Mouse (Mus musculus) forebrain, embryonic 10.5 days (tissue): ENCODE data around the gene Isca2. TPM values are rescaled to one million over a fixed set of nuclear protein-coding genes. Genes with fewer than 3 reads are reported as not detected.

Experiments used
- DNase-seq: peaks from one replicate; pipeline ENCODE4 v3.0.0-alpha.2; 2017; ENCODE audit warnings: low spot score; ENCODE audit errors: extremely low spot score
- H3K27ac ChIP-seq: fragments of 300-500 bp; sonication (generic); 2 replicates; pipeline ENCODE4 v1.5.1; 2016; ENCODE audit warnings: mild to moderate bottlenecking
- H3K27me3 ChIP-seq: fragments of 300-500 bp; sonication (generic); 2 replicates; pipeline ENCODE4 v1.6.1; 2016; ENCODE audit warnings: mild to moderate bottlenecking; ENCODE audit not compliant: poor library complexity, severe bottlenecking
- H3K36me3 ChIP-seq: fragments of 300-500 bp; sonication (generic); replicated peaks from 2 replicates; pipeline ENCODE4 v1.6.1; 2016; ENCODE audit warnings: mild to moderate bottlenecking, moderate library complexity
- H3K4me1 ChIP-seq: fragments of 300-500 bp; sonication (generic); 2 replicates; pipeline ENCODE4 v1.6.1; 2016
- H3K4me3 ChIP-seq: fragments of 300-500 bp; sonication (generic); 2 replicates; pipeline ENCODE4 v1.5.1; 2016; ENCODE audit warnings: mild to moderate bottlenecking, moderate library complexity
- H3K9me3 ChIP-seq: fragments of 300-500 bp; sonication (generic); 2 replicates; pipeline ENCODE4 v1.6.1; 2016; ENCODE audit warnings: mild to moderate bottlenecking, moderate library complexity
- WGBS: fragments of 180-500 bp; shearing (Covaris S2); methylation state at CpG from one replicate; pipeline ENCODE4 v1.1.7; 2016; 5-methylcytosine and 5-hydroxymethylcytosine counted together
- polyA plus RNA-seq: library from polyadenylated mRNA; unstranded; fragments of >200 nt; fragmentation: Nextera tagmentation; extraction: Ambion mirVana; gene quantifications from 2 replicates; pipeline ENCODE4 v1.2.1, GENCODE M21; 2016

The Isca2 gene
- polyA plus RNA-seq = 151 and 152 TPM in 2 replicates

DNA sequence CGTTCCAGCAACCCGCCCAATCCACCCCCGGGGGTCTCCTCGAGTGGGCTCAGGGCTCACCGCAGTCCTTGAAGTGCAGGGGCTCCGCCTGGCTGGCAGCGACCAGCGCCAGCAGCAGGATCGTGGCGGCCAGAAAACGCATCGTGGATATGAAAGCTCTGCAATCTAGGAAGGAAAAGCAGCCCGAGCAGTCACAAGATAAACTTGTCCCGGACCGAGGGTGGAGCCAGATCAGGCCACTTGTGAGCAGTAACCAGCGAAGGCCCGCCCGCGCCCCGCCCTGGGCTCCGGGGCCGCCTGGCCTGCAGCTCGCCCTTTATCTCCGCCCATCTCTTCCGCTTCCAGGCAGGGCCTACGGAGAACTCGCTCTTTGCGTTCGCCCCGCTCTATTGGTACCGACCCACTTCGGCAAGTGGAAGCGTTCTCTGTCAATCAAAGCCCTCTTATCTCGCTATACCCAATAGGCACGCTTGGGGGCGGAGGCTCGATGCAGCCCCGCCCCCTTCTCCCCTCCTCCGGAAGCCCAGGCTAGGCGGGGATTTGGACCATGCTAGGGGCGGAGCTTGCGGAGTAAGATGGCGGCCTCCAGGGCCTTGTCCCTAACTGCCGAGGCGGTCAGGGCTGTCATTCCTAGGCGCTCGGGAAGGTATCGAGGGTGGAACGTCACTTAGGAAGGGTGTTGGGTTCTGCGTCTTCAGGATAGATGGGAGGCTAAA lies at the start of gene Isca2, which contains the start of gene Npc2:
Gene Isca2, plus strand, starts transcription at position 526 of the 716 bp plus-strand sequence.
Gene Npc2, minus strand, starts transcription at position 427 of the 716 bp plus-strand sequence.
- peak; percentile 98 for DNase-seq
- Histone ChIP-seq H3K4me3 (peak within 1 kb of the TSS; percentile 68), H3K9me3 (no peaks in the 10 kb centered on the region), H3K4me1 (peaks cover 36% of the 10 kb centered on the region), H3K27me3 (no peaks in the 10 kb centered on the region), H3K27ac (peak within 1 kb of the TSS; percentile 95), H3K36me3 (peaks cover 50% of the 10 kb centered on the region)
- WGBS = under 1% methylated on average over 50 of the region's 50 CpGs

- Histone ChIP-seq H3K27me3 (no peaks in the 10 kb centered on the region), H3K4me3 (no peak overlapping the region), H3K36me3 (no peaks in the 10 kb centered on the region), H3K9me3 (no peaks in the 10 kb centered on the region), H3K27ac (no peak overlapping the region), H3K4me1 (peaks cover 4% of the 10 kb centered on the region; the same call in 1 of the 2 replicates)
- no peak for DNase-seq
- WGBS = 86% methylated on average over 4 of the region's 4 CpGs
These were observed 46.7 kb upstream of the Isca2 start for GRCm38 (mm10) chr12:84726391-84726790.

DNA sequence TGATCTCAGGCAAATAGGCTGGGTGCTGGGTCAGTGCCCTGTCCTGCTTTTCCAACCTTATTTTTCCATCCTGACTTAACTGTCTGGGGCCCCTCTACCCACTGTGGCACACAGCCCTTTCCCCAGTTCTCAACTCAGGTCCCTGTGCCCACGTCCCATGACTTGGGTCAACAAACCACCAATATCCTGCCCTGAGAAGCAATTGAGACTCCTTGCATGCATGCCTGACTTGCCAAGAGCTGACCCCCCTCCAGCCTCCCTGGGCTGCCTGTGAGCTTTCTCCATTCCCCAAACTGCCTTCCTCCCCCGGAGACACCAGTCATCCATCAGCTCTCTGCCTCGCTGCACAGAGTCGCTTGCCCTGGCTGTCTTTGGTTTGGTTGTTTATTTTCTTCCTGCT lies 46.1 kb upstream of the Isca2 start:
- WGBS = 79% methylated on average over 4 of the region's 4 CpGs
- no peak overlapping the region for H3K27ac ChIP-seq
- peaks cover 4% of the 10 kb centered on the region; the same call in 1 of the 2 replicates for H3K4me1 ChIP-seq
- H3K36me3 ChIP-seq = no peaks in the 10 kb centered on the region
- no peak overlapping the region for H3K4me3 ChIP-seq
- H3K27me3 ChIP-seq = no peaks in the 10 kb centered on the region
- no peak for DNase-seq
- H3K9me3 ChIP-seq = no peaks in the 10 kb centered on the region

- peaks cover 4% of the 10 kb centered on the region; the same call in 1 of the 2 replicates for H3K4me1 ChIP-seq
- no peak overlapping the region for H3K27ac ChIP-seq
- no peaks in the 10 kb centered on the region for H3K9me3 ChIP-seq
- DNase-seq = no peak
- 85% methylated on average over 5 of the region's 5 CpGs for WGBS
- no peaks in the 10 kb centered on the region for H3K27me3 ChIP-seq
- H3K36me3 ChIP-seq = no peaks in the 10 kb centered on the region
- H3K4me3 ChIP-seq = no peak overlapping the region
These were observed 45.6 kb upstream of the Isca2 start for GRCm38 (mm10) chr12:84727434-84727833.

DNA sequence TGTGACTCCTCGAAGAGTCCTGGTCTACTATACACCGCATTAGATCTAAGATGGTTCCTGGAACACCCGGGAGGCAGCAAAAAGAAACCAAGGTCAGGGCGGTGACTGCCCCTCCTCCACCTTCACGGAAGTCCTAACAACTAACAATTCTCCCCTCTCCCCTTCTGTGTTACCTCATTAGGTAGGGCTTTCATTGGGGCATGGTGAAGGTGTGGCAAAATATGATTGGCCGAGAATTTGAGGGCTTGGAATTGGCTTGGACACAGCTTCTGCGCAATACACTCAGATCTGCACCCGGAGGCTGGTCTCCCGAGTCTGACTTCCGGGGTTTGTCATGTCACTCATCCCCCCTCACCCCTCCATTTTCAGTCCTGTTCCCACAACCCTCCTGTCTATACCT lies 44.6 kb upstream of the Isca2 start:
- DNase-seq = no peak
- H3K9me3 ChIP-seq = no peaks in the 10 kb centered on the region
- no peaks in the 10 kb centered on the region for H3K36me3 ChIP-seq
- WGBS = 90% methylated on average over 10 of the region's 10 CpGs
- no peaks in the 10 kb centered on the region for H3K27me3 ChIP-seq
- H3K27ac ChIP-seq = no peak overlapping the region
- peaks cover 4% of the 10 kb centered on the region; the same call in 1 of the 2 replicates for H3K4me1 ChIP-seq
- no peak overlapping the region for H3K4me3 ChIP-seq

- H3K36me3 ChIP-seq = no peaks in the 10 kb centered on the region
- no peaks in the 10 kb centered on the region for H3K27me3 ChIP-seq
- DNase-seq = no peak
- H3K9me3 ChIP-seq = no peaks in the 10 kb centered on the region
- no peak overlapping the region for H3K4me3 ChIP-seq
- H3K27ac ChIP-seq = no peak overlapping the region
- WGBS = 82% methylated on average over 13 of the region's 13 CpGs
- no peaks in the 10 kb centered on the region for H3K4me1 ChIP-seq
These were observed 39.7 kb upstream of the Isca2 start for GRCm38 (mm10) chr12:84733366-84733765.

DNA sequence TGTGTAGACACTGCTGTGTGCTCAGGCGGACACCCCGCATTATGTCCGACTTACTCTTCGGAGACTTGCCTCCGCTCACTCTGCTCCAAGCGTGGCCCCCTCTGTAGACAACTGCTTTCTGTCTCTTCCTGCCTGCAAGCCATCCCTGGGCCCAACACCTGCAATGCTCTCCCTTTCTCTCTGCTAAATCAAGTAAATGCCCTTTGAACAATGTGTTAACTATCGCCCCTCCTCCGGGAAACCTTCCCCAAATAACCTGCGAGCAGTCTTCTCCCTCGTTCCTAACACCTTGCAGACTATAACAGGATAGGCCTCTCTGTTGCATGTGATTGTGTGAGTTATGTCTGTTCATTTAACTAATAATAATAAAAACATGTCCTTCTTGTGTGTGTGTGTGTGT lies 29.6 kb upstream of the Isca2 start:
- Histone ChIP-seq H3K9me3 (no peaks in the 10 kb centered on the region), H3K4me3 (no peak overlapping the region), H3K36me3 (no peaks in the 10 kb centered on the region), H3K4me1 (peaks cover 8% of the 10 kb centered on the region), H3K27ac (no peak overlapping the region), H3K27me3 (peaks cover 9% of the 10 kb centered on the region)
- 90% methylated on average over 10 of the region's 10 CpGs for WGBS
- no peak for DNase-seq

DNA sequence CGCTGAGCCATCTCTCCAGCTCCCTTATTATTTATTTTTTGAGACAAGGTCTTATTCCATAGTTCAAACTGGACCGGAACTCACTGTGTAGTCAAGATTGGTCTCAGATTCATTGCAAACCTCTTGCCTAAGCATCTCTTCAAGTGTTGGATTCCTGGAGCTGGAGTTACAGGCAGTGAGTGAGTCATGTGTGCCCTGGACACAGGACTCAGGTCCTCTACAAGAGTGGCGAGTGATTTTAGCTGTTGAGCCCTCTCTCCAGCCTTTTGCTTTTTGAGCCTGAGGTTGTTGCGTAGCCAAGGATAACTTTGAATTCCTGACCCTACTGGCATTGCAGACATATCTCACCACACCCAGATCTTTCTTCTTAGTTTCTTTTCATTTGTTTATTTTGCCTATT lies 27.4 kb upstream of the Isca2 start:
- DNase-seq = no peak
- 56% methylated on average over 4 of the region's 4 CpGs for WGBS
- Histone ChIP-seq H3K9me3 (no peaks in the 10 kb centered on the region), H3K27me3 (peaks cover 9% of the 10 kb centered on the region), H3K27ac (no peak overlapping the region), H3K4me3 (no peak overlapping the region), H3K4me1 (peaks cover 17% of the 10 kb centered on the region), H3K36me3 (no peaks in the 10 kb centered on the region)

DNA sequence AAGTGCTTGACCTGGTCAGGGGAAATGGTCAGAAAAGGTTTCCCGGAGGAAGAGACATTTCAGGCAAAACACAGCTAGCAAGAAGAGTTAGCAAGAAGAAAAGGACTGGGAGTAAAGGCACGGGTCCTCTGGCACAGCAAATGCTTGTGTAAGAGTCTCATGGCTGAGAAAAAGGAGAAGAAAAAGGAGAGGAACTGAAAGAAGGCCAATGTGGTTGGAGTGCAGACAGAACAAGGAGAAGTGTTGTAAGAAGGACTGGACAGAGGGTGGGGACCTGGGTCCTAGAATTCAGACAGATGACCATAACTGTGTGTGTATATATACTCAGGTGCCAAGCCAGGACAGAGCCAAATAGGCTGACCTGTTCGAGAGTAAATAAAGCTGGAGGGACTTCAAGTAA lies 24.9 kb upstream of the Isca2 start:
- Histone ChIP-seq H3K27me3 (peaks cover 9% of the 10 kb centered on the region), H3K9me3 (no peaks in the 10 kb centered on the region), H3K36me3 (no peaks in the 10 kb centered on the region), H3K4me3 (no peak overlapping the region), H3K27ac (no peak overlapping the region), H3K4me1 (peaks cover 34% of the 10 kb centered on the region)
- WGBS = 75% methylated on average over 3 of the region's 3 CpGs
- DNase-seq = no peak

- DNase-seq = no peak
- Histone ChIP-seq H3K4me3 (no peak overlapping the region), H3K27me3 (peaks cover 16% of the 10 kb centered on the region), H3K4me1 (peaks cover 60% of the 10 kb centered on the region), H3K27ac (no peak overlapping the region), H3K9me3 (no peaks in the 10 kb centered on the region), H3K36me3 (peaks cover 2% of the 10 kb centered on the region)
- 85% methylated on average over 14 of the region's 14 CpGs for WGBS
These were observed 22.4 kb upstream of the Isca2 start for GRCm38 (mm10) chr12:84750661-84751060.

DNA sequence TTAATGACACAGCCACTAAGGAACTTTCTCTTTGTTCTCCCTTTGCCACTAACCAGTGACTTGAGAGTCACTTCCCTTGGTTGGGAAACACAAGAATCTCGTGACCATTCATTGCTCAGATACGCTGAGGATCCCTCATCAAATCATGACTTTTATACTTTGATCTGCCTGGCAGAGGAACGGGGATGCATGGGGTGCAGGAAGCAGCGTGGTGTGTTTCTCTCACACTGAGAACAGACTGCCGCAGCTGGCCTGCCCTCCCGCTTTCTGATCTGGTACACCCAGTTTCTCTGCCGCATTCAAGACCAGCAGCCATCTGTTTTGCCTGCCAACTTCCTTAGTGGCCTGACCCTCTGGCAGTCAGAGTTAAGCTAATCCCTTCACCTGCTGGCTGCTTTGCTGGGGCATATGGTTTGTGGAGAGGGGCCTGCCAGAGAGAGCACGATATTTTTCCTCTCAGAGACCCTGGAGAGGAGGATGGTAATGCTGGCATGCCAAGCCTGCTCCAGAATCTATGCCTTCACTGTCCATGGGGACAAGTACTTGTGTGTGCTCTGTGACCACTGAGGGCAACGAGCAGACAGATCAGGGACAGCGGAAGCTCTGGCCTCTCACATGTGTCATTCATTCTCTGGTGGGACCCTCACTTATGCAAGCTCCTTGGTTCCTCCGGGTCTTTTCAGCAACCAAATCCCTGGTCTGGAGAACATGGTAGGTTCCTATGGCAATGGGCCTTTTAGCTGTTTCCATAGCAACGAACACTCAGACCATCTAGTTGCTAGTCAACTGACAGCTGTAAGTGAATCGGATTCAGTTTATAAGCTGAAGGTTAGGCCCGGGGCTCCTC lies 20.7 kb upstream of the Isca2 start:
- Histone ChIP-seq H3K4me1 (peaks cover 52% of the 10 kb centered on the region), H3K27ac (peak overlapping the region; percentile 6; the same call in 1 of the 2 replicates)
- peak; percentile 23 for DNase-seq

DNA sequence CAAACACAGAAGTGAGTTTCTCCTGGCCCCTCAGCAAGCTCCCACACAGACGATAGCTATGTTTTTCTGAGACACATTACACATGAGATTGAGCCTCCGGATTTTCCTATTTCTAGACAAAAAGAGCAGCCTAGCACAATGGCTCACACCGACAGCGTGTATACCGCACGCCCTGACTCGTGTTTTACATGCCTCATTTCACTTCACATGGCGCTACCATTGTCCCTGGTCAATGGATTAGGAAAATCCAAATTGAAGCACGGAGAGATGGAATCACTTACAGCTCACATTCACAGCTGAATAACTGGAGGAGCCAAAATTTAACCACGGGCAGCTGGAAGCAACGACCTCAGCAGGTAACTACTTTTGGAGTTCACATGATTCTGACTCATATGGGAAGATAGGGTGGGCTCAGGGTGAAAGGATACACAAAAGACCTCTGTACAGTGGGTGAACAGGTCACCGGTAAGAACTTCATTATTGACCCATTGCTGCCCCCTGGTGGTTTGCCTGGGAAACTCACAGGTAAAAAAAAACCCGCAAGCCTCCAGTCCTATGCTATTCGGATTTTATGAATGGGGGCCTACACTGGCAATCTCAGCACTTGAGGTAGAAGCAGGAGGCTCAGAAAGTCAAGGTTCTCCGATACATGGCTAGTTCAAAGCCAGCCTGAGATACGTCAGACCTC lies 17.9 kb upstream of the Isca2 start:
- 35% methylated on average over 16 of the region's 16 CpGs for WGBS
- Histone ChIP-seq H3K36me3 (peaks cover 47% of the 10 kb centered on the region), H3K9me3 (no peaks in the 10 kb centered on the region), H3K4me1 (peaks cover 49% of the 10 kb centered on the region), H3K27ac (0 out of 2 replicates have a peak overlapping the region, but pooled peaks have one; percentile 22), H3K27me3 (peaks cover 12% of the 10 kb centered on the region), H3K4me3 (peak overlapping the region; percentile 10; the same call in 1 of the 2 replicates)
- peak; percentile 79 for DNase-seq

More for the DNA sequence above, 20.7 kb upstream of the Isca2 start:
- Histone ChIP-seq H3K9me3 (no peaks in the 10 kb centered on the region), H3K27me3 (peaks cover 12% of the 10 kb centered on the region), H3K4me3 (no peak overlapping the region), H3K36me3 (peaks cover 19% of the 10 kb centered on the region)
- WGBS = 52% methylated on average over 14 of the region's 14 CpGs
